Mouse (Mus musculus) lung, postnatal 4 days (tissue): ENCODE results near the gene Olfr1019.

Experiments used
- DNase-seq, 2 experiments: peaks; one replicate each; pipeline ENCODE4 v3.0.0; 2021

Olfr1019 gene

DNA sequence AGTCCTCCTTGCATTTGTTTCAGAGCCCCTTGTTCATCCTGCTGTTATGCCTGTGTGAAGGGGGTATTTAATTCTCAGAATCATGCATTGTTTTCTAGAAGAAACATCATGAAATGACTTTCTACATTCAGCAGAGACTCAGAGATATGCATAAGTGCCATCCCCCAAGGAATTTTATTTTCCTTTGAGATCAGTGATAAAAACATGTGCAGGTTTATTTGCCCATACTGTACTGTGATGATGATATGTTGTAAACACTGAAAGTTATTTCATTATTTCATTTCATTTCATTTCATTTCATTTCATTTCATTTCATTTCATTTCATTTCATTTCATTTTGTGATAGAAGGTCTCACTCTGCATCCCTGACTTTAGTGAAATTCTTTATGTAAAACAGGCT lies at the start of gene Olfr1019:
Gene Olfr1019, minus strand, starts transcription at position 101 of the 400 bp plus-strand sequence.
- no peak for DNase-seq

DNA sequence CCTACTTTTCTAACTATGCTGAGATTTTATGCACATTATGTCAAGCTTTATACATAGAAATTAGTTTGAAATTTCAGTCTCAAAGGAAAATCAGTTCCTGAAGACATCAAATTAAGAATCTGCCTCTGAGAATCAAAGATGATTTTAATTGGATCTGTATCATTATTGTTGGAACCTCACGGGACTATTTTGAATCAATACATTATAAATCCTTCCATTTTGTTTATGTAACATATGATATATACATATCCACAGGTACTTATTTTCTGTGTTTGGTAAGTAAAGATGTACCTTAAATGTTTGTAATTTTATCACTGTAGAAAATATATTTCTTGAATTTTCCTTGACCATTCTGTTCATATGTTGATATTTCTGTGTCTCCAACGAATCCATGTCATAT lies 40.1 kb upstream of the Olfr1019 start, which contains the start of gene Olfr1023:
Gene Olfr1023, plus strand, starts transcription at position 301 of the 400 bp plus-strand sequence.
- no peak for DNase-seq

- no peak for DNase-seq
These were observed 23.0 kb upstream of the Olfr1019 start, which contains the start of gene Olfr1022 for GRCm38 (mm10) chr2:85868294-85868693. Gene Olfr1022 (plus strand): TSS chr2:85868594.

- DNase-seq, result no peak
These were observed 1.4 kb upstream of the Olfr1019 start, which contains the start of gene Olfr1020 for GRCm38 (mm10) chr2:85846730-85847129. Gene Olfr1020 (plus strand): TSS chr2:85847030.

- no peak for DNase-seq
These were observed 27.1 kb downstream of the Olfr1019 start, which contains the start of gene Olfr1018 for GRCm38 (mm10) chr2:85818179-85818578. Gene Olfr1018 (plus strand): TSS chr2:85818479.

DNA sequence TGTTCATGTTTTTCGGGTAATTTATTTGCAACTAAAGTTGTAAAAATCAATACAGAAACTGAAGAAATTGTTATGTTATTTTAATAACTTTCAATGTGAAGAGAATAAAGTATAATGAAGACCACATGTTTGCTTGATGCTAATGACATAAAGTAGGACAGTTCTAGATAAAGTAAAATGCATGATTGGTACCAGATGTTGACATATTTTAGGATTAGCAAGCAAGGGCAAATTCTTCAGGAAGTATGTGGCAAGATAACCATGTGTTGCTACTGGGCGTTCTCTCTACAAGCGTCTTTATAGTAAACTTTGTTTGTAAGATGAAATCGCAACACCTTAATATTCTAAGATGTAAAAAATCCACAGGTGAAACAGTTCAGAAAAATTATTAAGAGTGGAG lies 40.8 kb downstream of the Olfr1019 start:
- DNase-seq, result no peak

DNA sequence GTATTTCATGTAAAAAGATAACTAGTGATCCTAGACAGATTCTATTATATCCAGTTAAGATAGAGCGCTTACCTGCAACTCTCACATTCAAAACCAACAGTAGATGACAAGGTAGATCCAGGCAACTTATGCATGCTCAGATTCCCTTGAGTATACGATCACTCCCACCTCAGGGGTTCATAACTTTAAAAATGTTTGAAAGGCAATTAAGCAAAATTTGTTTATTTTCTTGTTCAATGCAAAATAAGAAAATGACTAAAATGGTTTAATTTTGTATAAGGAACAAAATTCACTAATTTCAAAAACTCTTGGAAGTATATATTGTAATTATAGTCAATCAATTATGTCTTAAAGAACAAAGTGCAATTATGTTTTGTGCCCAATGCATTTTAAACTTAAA lies 42.8 kb downstream of the Olfr1019 start, which contains the start of gene Olfr1016:
Gene Olfr1016, minus strand, starts transcription at position 101 of the 400 bp plus-strand sequence.
- DNase-seq, result no peak

DNA sequence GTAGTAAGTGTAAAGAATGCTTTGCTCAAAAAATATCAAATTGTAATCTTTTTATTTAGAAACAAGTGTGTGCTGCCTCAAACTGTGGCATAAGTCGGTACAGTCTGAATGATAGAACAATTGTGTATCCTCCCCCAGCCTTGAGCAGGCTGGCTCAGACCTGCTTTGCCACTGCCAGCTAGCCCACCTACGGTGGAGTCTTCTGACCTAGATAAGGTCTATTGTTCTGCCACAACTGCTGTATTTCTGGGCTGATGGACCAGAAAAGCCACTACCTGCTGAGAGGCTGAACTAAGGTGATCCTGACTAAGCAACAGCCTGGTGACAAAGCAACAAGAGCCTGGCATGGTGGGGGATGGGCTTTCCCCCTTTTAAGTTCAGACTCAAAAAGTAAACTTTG lies 53.0 kb downstream of the Olfr1019 start:
- DNase-seq, result no peak
